In the genomic region with DNA sequence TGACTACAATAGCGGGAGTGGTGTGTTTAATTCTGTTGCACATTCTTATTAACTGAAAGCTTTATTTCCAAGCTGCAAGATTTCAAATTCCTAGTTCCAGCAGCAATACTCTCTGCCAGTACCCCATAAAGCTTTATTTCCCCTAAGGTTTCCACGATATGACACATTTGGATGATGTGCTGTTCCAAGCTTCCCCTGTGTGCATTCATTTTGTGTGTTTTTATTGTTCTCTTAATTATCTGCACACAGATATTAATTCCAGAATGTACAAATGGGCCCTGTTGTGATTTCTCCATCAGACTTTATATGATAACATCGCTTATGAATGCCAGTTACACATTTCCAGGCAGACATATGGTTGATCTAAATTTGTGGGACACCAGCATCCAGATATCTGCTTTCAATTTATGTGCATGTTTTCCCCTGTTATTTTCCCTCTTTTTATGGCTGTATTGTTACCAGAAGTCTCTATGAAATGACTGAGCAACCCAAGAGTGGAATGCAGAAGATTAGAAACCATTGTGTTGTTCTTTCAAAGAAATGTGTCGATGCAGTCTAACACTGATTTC, we compare ENCODE assay signal across 29 mouse cellular contexts.
DNase-seq lines count a peak whose midpoint lies in the region; ATAC-seq and TF ChIP-seq lines count a peak whose summit lies in the region.
"Had no signal": no experiment of that assay in that cellular context is flagged by ENCODE, and none has a peak within 500 bp of the region (broad histone marks: within the 10 kb centered on the region; RNA-seq: fewer than 3 reads in every experiment).

No protein-coding gene starts in this region.

- WGBS in hindbrain, postnatal 0 days, result 76% methylated on average over 4 of the region's 4 CpGs
- 86% methylated on average over 4 of the region's 4 CpGs for WGBS in hindbrain, embryonic 12.5 days
- WGBS in limb, embryonic 12.5 days, result 63% methylated on average over 4 of the region's 4 CpGs
- 54% methylated on average over 4 of the region's 4 CpGs for WGBS in neural tube, embryonic 15.5 days

- no peak for ATAC-seq in hindbrain, postnatal 0 days
- no peak for ATAC-seq in hindbrain, embryonic 12.5 days (ENCODE audit: low FRiP score)
- ATAC-seq in limb, embryonic 12.5 days (ENCODE audit: insufficient number of reproducible peaks, insufficient read depth, low FRiP score, low TSS enrichment, low read depth), result no peak
- peak; percentile 81 for ATAC-seq in neural tube, embryonic 15.5 days (ENCODE audit: low FRiP score)
- ATAC-seq: activated CD4-positive, CD25-positive, alpha-beta regulatory T cell, adult 4 months; forebrain, postnatal 0 days; lung, postnatal 0 days; midbrain, embryonic 13.5 days had no signal

- no peak for TF ChIP-seq POLR2A in brain, embryonic 14.5 days (IDR thresholded peaks at IDR 0.05; ENCODE audit: borderline replicate concordance, extremely low read depth, insufficient read depth, insufficient read length, poor library complexity, severe bottlenecking)

- no peak overlapping the region for H3K4me2 ChIP-seq in hindbrain, postnatal 0 days (ENCODE audit: low read depth, low read length)
- H3K4me2 ChIP-seq in hindbrain, embryonic 12.5 days (replicated peaks), result no peak overlapping the region
- H3K4me2 ChIP-seq in limb, embryonic 12.5 days, result no peak overlapping the region
- H3K4me2 ChIP-seq in neural tube, embryonic 15.5 days, result no peak overlapping the region
- H3K4me2 ChIP-seq: embryonic facial prominence, embryonic 15.5 days; forebrain, embryonic 12.5 days; heart, embryonic 12.5 days; kidney, embryonic 15.5 days; liver, embryonic 13.5 days; midbrain, embryonic 13.5 days had no signal

- no peak overlapping the region for H3K27ac ChIP-seq in hindbrain, postnatal 0 days
- no peak overlapping the region for H3K27ac ChIP-seq in hindbrain, embryonic 12.5 days
- peak overlapping the region; percentile 23; the same call in 1 of the 2 replicates for H3K27ac ChIP-seq in limb, embryonic 12.5 days
- H3K27ac ChIP-seq in neural tube, embryonic 15.5 days (replicated peaks), result no peak overlapping the region
- H3K27ac ChIP-seq: embryonic facial prominence, embryonic 15.5 days; forebrain, embryonic 12.5 days; heart, adult 2 months; kidney, embryonic 15.5 days; liver, embryonic 13.5 days; macrophage; midbrain, embryonic 13.5 days had no signal

- no peaks in the 10 kb centered on the region for H3K27me3 ChIP-seq in hindbrain, postnatal 0 days (ENCODE audit: insufficient read depth, low read length)
- no peaks in the 10 kb centered on the region for H3K27me3 ChIP-seq in hindbrain, embryonic 12.5 days
- H3K27me3 ChIP-seq in limb, embryonic 12.5 days, result no peaks in the 10 kb centered on the region
- no peaks in the 10 kb centered on the region for H3K27me3 ChIP-seq in neural tube, embryonic 15.5 days (replicated peaks)
- H3K27me3 ChIP-seq: embryonic facial prominence, embryonic 15.5 days; forebrain, embryonic 12.5 days; heart, embryonic 12.5 days; kidney, embryonic 15.5 days; liver, embryonic 13.5 days; midbrain, embryonic 13.5 days had no signal

- peak; percentile 3 for DNase-seq in hindbrain, postnatal 0 days (ENCODE audit: low spot score)
- DNase-seq in brain, embryonic 14.5 days (ENCODE audit: low read depth), result peak; percentile 5
- DNase-seq in cerebellum, adult 9-11 months, result no peak
- DNase-seq: adrenal gland, adult 2 months; adrenal gland, postnatal 36 days; B cell, adult 2 months; cerebellum, adult 2 months; cerebellum, postnatal 36 days; forebrain, postnatal 0 days; heart, adult 2 months; heart, postnatal 4 days; kidney, adult 18-20 months; kidney, postnatal 4 days; layer of hippocampus, postnatal 36 days; liver, embryonic 13.5 days; lung, adult 18-20 months; retina, postnatal 1 day; right cerebral cortex, postnatal 14 days had no signal

- H3K4me1 ChIP-seq in hindbrain, postnatal 0 days (ENCODE audit: insufficient read depth, low read length), result no peaks in the 10 kb centered on the region
- no peaks in the 10 kb centered on the region for H3K4me1 ChIP-seq in hindbrain, embryonic 12.5 days
- H3K4me1 ChIP-seq in limb, embryonic 12.5 days (replicated peaks), result no peaks in the 10 kb centered on the region; the same call in 1 of the 2 replicates
- 0 out of 2 replicates have a peak, but pooled peaks cover 3% of the 10 kb centered on the region for H3K4me1 ChIP-seq in neural tube, embryonic 15.5 days
- H3K4me1 ChIP-seq: embryonic facial prominence, embryonic 15.5 days; forebrain, embryonic 12.5 days; heart, embryonic 12.5 days; kidney, embryonic 15.5 days; liver, embryonic 13.5 days; midbrain, embryonic 13.5 days had no signal

- TF ChIP-seq CTCF in hindbrain, postnatal 0 days (IDR thresholded peaks at IDR 0.05; ENCODE audit: low read depth), result no peak
- TF ChIP-seq CTCF in brain, embryonic 14.5 days (IDR thresholded peaks at IDR 0.05; ENCODE audit: borderline replicate concordance, extremely low read depth, insufficient read depth, insufficient read length), result no peak

- no peak overlapping the region for H3K4me3 ChIP-seq in hindbrain, postnatal 0 days (ENCODE audit: low read length)
- no peak overlapping the region for H3K4me3 ChIP-seq in hindbrain, embryonic 12.5 days
- H3K4me3 ChIP-seq in limb, embryonic 12.5 days (replicated peaks), result no peak overlapping the region
- no peak overlapping the region for H3K4me3 ChIP-seq in neural tube, embryonic 15.5 days (replicated peaks)
- H3K4me3 ChIP-seq: embryonic facial prominence, embryonic 15.5 days; forebrain, embryonic 12.5 days; heart, adult 2 months; heart, embryonic 12.5 days; kidney, embryonic 15.5 days; liver, embryonic 13.5 days; midbrain, embryonic 13.5 days had no signal

- no peaks in the 10 kb centered on the region for H3K36me3 ChIP-seq in hindbrain, postnatal 0 days (ENCODE audit: insufficient read depth, low read length)
- no peaks in the 10 kb centered on the region for H3K36me3 ChIP-seq in hindbrain, embryonic 12.5 days
- H3K36me3 ChIP-seq in limb, embryonic 12.5 days, result no peaks in the 10 kb centered on the region
- H3K36me3 ChIP-seq in neural tube, embryonic 15.5 days, result no peaks in the 10 kb centered on the region
- H3K36me3 ChIP-seq: embryonic facial prominence, embryonic 15.5 days; forebrain, embryonic 12.5 days; heart, embryonic 12.5 days; kidney, embryonic 15.5 days; liver, embryonic 13.5 days; midbrain, embryonic 13.5 days had no signal

- H3K9ac ChIP-seq in hindbrain, postnatal 0 days (replicated peaks; ENCODE audit: low read length), result no peak overlapping the region
- no peak overlapping the region for H3K9ac ChIP-seq in hindbrain, embryonic 12.5 days
- no peak overlapping the region for H3K9ac ChIP-seq in limb, embryonic 12.5 days (replicated peaks)
- no peak overlapping the region for H3K9ac ChIP-seq in neural tube, embryonic 15.5 days (replicated peaks)
- H3K9ac ChIP-seq: embryonic facial prominence, embryonic 15.5 days; forebrain, embryonic 12.5 days; forebrain, postnatal 0 days; heart, embryonic 12.5 days; kidney, embryonic 15.5 days; liver, embryonic 13.5 days; midbrain, embryonic 13.5 days had no signal

- H3K9me3 ChIP-seq in hindbrain, postnatal 0 days (ENCODE audit: low read length), result no peaks in the 10 kb centered on the region
- no peaks in the 10 kb centered on the region for H3K9me3 ChIP-seq in hindbrain, embryonic 12.5 days (replicated peaks)
- H3K9me3 ChIP-seq in limb, embryonic 12.5 days, result no peaks in the 10 kb centered on the region
- no peaks in the 10 kb centered on the region for H3K9me3 ChIP-seq in neural tube, embryonic 15.5 days (replicated peaks)
- H3K9me3 ChIP-seq: embryonic facial prominence, embryonic 15.5 days; forebrain, embryonic 12.5 days; heart, embryonic 12.5 days; kidney, embryonic 15.5 days; liver, embryonic 13.5 days; midbrain, embryonic 13.5 days had no signal
